Mouse (Mus musculus): ENCODE measurements at regions not wholly inside any gene's neighbourhood (a gene's known extent, or its start where the extent isn't known, plus 50 kb on each side); places are given as distances from the start of the nearest gene placed in this dataset.

DNA sequence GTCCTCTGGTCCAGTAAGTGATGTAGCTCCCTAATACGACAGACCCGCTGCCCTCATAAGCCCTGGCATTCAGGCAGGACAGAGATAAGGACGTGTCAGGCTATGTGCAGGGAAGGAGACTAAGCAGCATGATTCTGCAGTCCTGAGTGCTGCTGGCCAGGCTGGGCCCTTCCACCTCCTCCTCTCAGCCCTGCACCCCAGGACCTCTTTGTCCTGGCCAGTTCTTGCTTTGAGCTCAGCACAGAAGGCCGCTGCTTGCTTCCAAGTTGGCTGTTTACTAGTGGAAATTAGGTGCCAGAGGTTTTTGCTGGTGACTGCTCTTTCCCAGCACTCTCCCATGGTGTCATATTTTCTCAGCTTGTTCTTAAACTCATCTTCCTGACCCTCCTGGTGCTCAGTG is 249.3 kb upstream of the Tnp1 start:
- ATAC-seq (replicated peaks; ENCODE audit: extremely low read depth, insufficient read depth, low FRiP score): no peak
- Histone ChIP-seq H3K36me3 (ENCODE audit: control insufficient read depth, insufficient read depth) (no peaks in the 10 kb centered on the region), H3K9me3 (replicated peaks; ENCODE audit: control insufficient read depth, low read length) (no peaks in the 10 kb centered on the region), H3K4me1 (ENCODE audit: control insufficient read depth, insufficient read depth, low read length) (peaks cover 9% of the 10 kb centered on the region), H3K4me2 (ENCODE audit: low read depth, low read length) (no peak overlapping the region), H3K4me3 (ENCODE audit: low read length) (no peak overlapping the region), H3K9ac (ENCODE audit: low read length) (no peak overlapping the region), H3K27ac (ENCODE audit: low read length) (no peak overlapping the region), H3K27me3 (ENCODE audit: control insufficient read depth, insufficient read depth, low read length) (no peaks in the 10 kb centered on the region)
- 32% methylated on average over 4 of the region's 4 CpGs for WGBS

DNA sequence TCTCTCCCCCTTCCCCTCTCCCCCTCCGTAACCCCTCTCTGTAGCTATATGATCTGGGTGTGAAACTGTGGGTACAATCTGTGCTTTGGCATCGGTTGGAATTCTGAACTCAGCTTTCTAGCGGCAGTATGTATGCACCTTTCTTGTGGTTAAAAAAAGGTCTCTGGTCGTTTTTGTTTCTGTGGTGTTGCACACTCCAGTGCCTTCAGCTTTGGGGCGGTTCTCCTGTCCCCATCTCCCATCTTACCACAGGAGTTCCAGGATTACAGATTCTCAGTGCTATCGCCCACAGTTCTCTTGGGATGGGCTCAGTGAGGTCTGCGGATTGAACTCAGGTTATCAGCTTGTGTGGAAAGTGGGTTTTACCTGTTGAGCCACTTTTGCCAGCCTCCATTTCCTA is 248.5 kb upstream of the Tnp1 start:
- H3K27me3 ChIP-seq (ENCODE audit: control insufficient read depth, insufficient read depth, low read length): no peaks in the 10 kb centered on the region
- H3K36me3 ChIP-seq (ENCODE audit: control insufficient read depth, insufficient read depth): no peaks in the 10 kb centered on the region
- no peak overlapping the region for H3K4me2 ChIP-seq (ENCODE audit: low read depth, low read length)
- WGBS: 80% methylated on average over 7 of the region's 7 CpGs
- no peak overlapping the region for H3K27ac ChIP-seq (ENCODE audit: low read length)
- no peak overlapping the region for H3K4me3 ChIP-seq (ENCODE audit: low read length)
- peaks cover 12% of the 10 kb centered on the region for H3K4me1 ChIP-seq (ENCODE audit: control insufficient read depth, insufficient read depth, low read length)
- no peak for ATAC-seq (replicated peaks; ENCODE audit: extremely low read depth, insufficient read depth, low FRiP score)
- no peaks in the 10 kb centered on the region for H3K9me3 ChIP-seq (replicated peaks; ENCODE audit: control insufficient read depth, low read length)
- no peak overlapping the region for H3K9ac ChIP-seq (ENCODE audit: low read length)

GRCm38 (mm10) chr1:73259525-73260098 is 243.9 kb upstream of the Tnp1 start:
- H3K4me3 ChIP-seq (ENCODE audit: low read length): no peak overlapping the region
- H3K4me2 ChIP-seq (ENCODE audit: low read depth, low read length): no peak overlapping the region
- WGBS: 14% methylated on average over 5 of the region's 5 CpGs
- no peak overlapping the region for H3K9ac ChIP-seq (ENCODE audit: low read length)
- H3K9me3 ChIP-seq (replicated peaks; ENCODE audit: control insufficient read depth, low read length): no peaks in the 10 kb centered on the region
- H3K27ac ChIP-seq (ENCODE audit: low read length): no peak overlapping the region
- H3K4me1 ChIP-seq (ENCODE audit: control insufficient read depth, insufficient read depth, low read length): peaks cover 4% of the 10 kb centered on the region; the same call in 1 of the 2 replicates
- no peaks in the 10 kb centered on the region for H3K36me3 ChIP-seq (ENCODE audit: control insufficient read depth, insufficient read depth)
- no peaks in the 10 kb centered on the region for H3K27me3 ChIP-seq (ENCODE audit: control insufficient read depth, insufficient read depth, low read length)
- ATAC-seq (replicated peaks; ENCODE audit: extremely low read depth, insufficient read depth, low FRiP score): no peak

- peaks cover 4% of the 10 kb centered on the region; the same call in 1 of the 2 replicates for H3K4me1 ChIP-seq (ENCODE audit: control insufficient read depth, insufficient read depth, low read length)
- no peak overlapping the region for H3K27ac ChIP-seq (ENCODE audit: low read length)
- no peak overlapping the region for H3K9ac ChIP-seq (ENCODE audit: low read length)
- H3K36me3 ChIP-seq (ENCODE audit: control insufficient read depth, insufficient read depth): no peaks in the 10 kb centered on the region
- no peak overlapping the region for H3K4me3 ChIP-seq (ENCODE audit: low read length)
- H3K27me3 ChIP-seq (ENCODE audit: control insufficient read depth, insufficient read depth, low read length): no peaks in the 10 kb centered on the region
- H3K9me3 ChIP-seq (replicated peaks; ENCODE audit: control insufficient read depth, low read length): no peaks in the 10 kb centered on the region
- no peak for ATAC-seq (replicated peaks; ENCODE audit: extremely low read depth, insufficient read depth, low FRiP score)
- no peak overlapping the region for H3K4me2 ChIP-seq (ENCODE audit: low read depth, low read length)
- WGBS: 77% methylated on average over 2 of the region's 2 CpGs
These were observed 241.6 kb upstream of the Tnp1 start for GRCm38 (mm10) chr1:73257263-73257662.

GRCm38 (mm10) chr1:73251911-73252356 is 236.2 kb upstream of the Tnp1 start:
- no peaks in the 10 kb centered on the region for H3K27me3 ChIP-seq (ENCODE audit: control insufficient read depth, insufficient read depth, low read length)
- H3K36me3 ChIP-seq (ENCODE audit: control insufficient read depth, insufficient read depth): no peaks in the 10 kb centered on the region
- no peak overlapping the region for H3K9ac ChIP-seq (ENCODE audit: low read length)
- H3K4me2 ChIP-seq (ENCODE audit: low read depth, low read length): no peak overlapping the region
- H3K4me3 ChIP-seq (ENCODE audit: low read length): no peak overlapping the region
- no peaks in the 10 kb centered on the region for H3K4me1 ChIP-seq (ENCODE audit: control insufficient read depth, insufficient read depth, low read length)
- no peaks in the 10 kb centered on the region for H3K9me3 ChIP-seq (replicated peaks; ENCODE audit: control insufficient read depth, low read length)
- ATAC-seq (replicated peaks; ENCODE audit: extremely low read depth, insufficient read depth, low FRiP score): no peak
- no peak overlapping the region for H3K27ac ChIP-seq (ENCODE audit: low read length)
- 73% methylated on average over 12 of the region's 12 CpGs for WGBS

DNA sequence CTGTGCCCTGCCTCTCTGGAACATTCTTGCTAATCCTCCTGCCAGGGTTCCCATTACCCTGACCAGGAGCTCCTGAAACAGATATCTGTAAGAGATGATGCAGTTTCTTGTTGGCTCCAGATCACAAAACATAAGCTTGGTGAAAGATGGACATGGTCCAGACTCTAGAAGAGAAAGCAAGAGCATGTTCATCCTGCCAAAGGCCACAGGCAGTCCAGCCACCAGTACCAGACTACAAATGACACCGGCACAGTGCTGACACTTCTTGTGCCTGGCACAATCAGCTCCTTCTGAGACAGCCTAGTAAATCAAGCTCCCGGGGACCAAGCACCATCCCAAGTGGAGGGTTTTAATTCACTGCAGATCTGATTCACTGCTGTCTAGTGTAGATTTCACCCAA is 228.3 kb upstream of the Tnp1 start:
- no peak overlapping the region for H3K4me2 ChIP-seq (ENCODE audit: low read depth, low read length)
- no peak overlapping the region for H3K4me3 ChIP-seq (ENCODE audit: low read length)
- H3K9ac ChIP-seq (ENCODE audit: low read length): no peak overlapping the region
- no peaks in the 10 kb centered on the region for H3K27me3 ChIP-seq (ENCODE audit: control insufficient read depth, insufficient read depth, low read length)
- peaks cover 2% of the 10 kb centered on the region; the same call in 1 of the 2 replicates for H3K4me1 ChIP-seq (ENCODE audit: control insufficient read depth, insufficient read depth, low read length)
- H3K36me3 ChIP-seq (ENCODE audit: control insufficient read depth, insufficient read depth): no peaks in the 10 kb centered on the region
- H3K9me3 ChIP-seq (replicated peaks; ENCODE audit: control insufficient read depth, low read length): no peaks in the 10 kb centered on the region
- H3K27ac ChIP-seq (ENCODE audit: low read length): no peak overlapping the region
- 38% methylated on average over 2 of the region's 2 CpGs for WGBS
- no peak for ATAC-seq (replicated peaks; ENCODE audit: extremely low read depth, insufficient read depth, low FRiP score)

DNA sequence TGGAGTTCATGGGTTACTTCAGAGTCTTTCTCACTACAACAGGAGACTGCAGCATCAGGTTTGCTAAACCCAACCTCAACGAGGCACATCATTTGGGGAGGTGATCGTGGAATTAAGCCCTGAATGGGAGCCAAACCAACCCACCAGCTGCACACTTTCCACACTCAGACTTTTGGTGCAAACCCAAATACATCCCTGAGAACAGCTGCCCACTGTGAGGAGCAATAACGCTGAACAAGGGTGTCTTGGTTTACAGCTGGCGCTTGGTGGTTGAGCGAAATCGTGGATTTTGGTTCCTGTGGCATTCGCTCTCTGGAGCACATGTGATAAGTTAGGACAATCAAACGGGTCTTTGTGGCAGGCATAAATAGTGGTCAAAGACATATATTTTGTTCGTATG is 226.6 kb upstream of the Tnp1 start:
- Histone ChIP-seq H3K4me3 (ENCODE audit: low read length) (no peak overlapping the region), H3K27ac (ENCODE audit: low read length) (no peak overlapping the region), H3K27me3 (ENCODE audit: control insufficient read depth, insufficient read depth, low read length) (no peaks in the 10 kb centered on the region), H3K36me3 (ENCODE audit: control insufficient read depth, insufficient read depth) (no peaks in the 10 kb centered on the region), H3K9ac (ENCODE audit: low read length) (no peak overlapping the region), H3K9me3 (replicated peaks; ENCODE audit: control insufficient read depth, low read length) (no peaks in the 10 kb centered on the region), H3K4me2 (ENCODE audit: low read depth, low read length) (no peak overlapping the region), H3K4me1 (ENCODE audit: control insufficient read depth, insufficient read depth, low read length) (peaks cover 2% of the 10 kb centered on the region; the same call in 1 of the 2 replicates)
- ATAC-seq (replicated peaks; ENCODE audit: extremely low read depth, insufficient read depth, low FRiP score): no peak
- 85% methylated on average over 9 of the region's 9 CpGs for WGBS

DNA sequence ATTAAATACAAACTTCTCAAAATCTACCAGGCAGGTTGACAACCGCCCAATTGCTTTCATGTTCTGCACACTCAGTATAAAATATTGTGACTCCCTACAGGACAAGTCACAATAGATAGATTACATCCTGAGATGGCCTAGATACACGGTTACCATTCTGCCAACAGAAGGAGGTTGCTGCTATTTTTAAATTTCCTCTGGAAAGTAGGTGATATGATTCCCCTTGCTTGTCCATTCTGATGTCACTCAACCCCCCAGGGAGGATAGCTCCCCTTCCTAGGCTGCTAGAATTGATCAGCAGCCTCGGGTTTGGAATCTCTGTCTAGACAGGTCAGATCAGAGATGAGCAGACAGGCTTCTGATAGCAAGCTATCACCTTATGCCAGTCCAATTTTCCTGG is 221.2 kb upstream of the Tnp1 start:
- H3K4me3 ChIP-seq (ENCODE audit: low read length): no peak overlapping the region
- no peaks in the 10 kb centered on the region for H3K36me3 ChIP-seq (ENCODE audit: control insufficient read depth, insufficient read depth)
- no peak for ATAC-seq (replicated peaks; ENCODE audit: extremely low read depth, insufficient read depth, low FRiP score)
- no peak overlapping the region for H3K27ac ChIP-seq (ENCODE audit: low read length)
- H3K4me2 ChIP-seq (ENCODE audit: low read depth, low read length): no peak overlapping the region
- 43% methylated on average over 3 of the region's 3 CpGs for WGBS
- no peak overlapping the region for H3K9ac ChIP-seq (ENCODE audit: low read length)
- peaks cover 2% of the 10 kb centered on the region; the same call in 1 of the 2 replicates for H3K4me1 ChIP-seq (ENCODE audit: control insufficient read depth, insufficient read depth, low read length)
- H3K9me3 ChIP-seq (replicated peaks; ENCODE audit: control insufficient read depth, low read length): no peaks in the 10 kb centered on the region
- no peaks in the 10 kb centered on the region for H3K27me3 ChIP-seq (ENCODE audit: control insufficient read depth, insufficient read depth, low read length)

DNA sequence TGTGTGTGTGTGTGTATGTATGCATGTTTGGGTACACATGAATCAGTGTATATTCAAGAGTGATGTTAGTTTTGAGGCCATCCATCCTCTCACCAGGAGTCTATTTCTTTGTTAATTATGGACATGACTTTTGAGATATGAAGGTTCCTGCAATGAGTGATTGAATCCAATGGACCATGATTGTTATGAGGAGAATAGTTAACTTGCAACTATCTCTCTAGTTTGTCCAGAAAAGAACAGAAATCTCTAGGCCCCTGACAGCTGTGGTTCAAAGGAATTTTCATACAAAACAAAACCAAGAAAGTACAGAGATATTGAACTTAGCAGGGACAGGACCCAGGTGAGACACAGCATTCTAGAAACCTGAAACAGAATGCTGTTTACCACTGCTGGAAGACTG is 217.9 kb upstream of the Tnp1 start:
- Histone ChIP-seq H3K9ac (ENCODE audit: low read length) (no peak overlapping the region), H3K27me3 (ENCODE audit: control insufficient read depth, insufficient read depth, low read length) (no peaks in the 10 kb centered on the region), H3K27ac (ENCODE audit: low read length) (no peak overlapping the region), H3K4me2 (ENCODE audit: low read depth, low read length) (no peak overlapping the region), H3K4me3 (ENCODE audit: low read length) (no peak overlapping the region), H3K4me1 (ENCODE audit: control insufficient read depth, insufficient read depth, low read length) (peaks cover 2% of the 10 kb centered on the region; the same call in 1 of the 2 replicates), H3K9me3 (replicated peaks; ENCODE audit: control insufficient read depth, low read length) (no peaks in the 10 kb centered on the region), H3K36me3 (ENCODE audit: control insufficient read depth, insufficient read depth) (no peaks in the 10 kb centered on the region)
- no peak for ATAC-seq (replicated peaks; ENCODE audit: extremely low read depth, insufficient read depth, low FRiP score)

All from heart, embryonic 16.5 days (tissue).